Mouse (Mus musculus) hindbrain, postnatal 0 days (tissue): Measurements from ENCODE around the gene Mtx1. TPM values are rescaled to one million over a fixed set of nuclear protein-coding genes. Genes with fewer than 3 reads are reported as not detected.

Experiments
- ATAC-seq: fragments of 200-750 bp; cut with Nextera tagmentation; 2 replicates; pipeline ENCODE4 v1.8.0; 2017; ENCODE audit warnings: mild to moderate bottlenecking, moderate TSS enrichment, moderate library complexity
- DNase-seq: peaks from one replicate; pipeline ENCODE4 v3.0.0-alpha.2; 2015; ENCODE audit warnings: low spot score
- H3K27ac ChIP-seq: fragments of 300-500 bp; sonication (generic); 2 replicates; pipeline ENCODE4 v1.5.1; 2014; ENCODE audit warnings: mild to moderate bottlenecking
- H3K27me3 ChIP-seq: fragments of 300-500 bp; sonication (generic); 2 replicates; pipeline ENCODE4 v1.6.1; 2014; ENCODE audit warnings: low read length, mixed read lengths; ENCODE audit not compliant: insufficient read depth
- H3K36me3 ChIP-seq: fragments of 300-500 bp; sonication (generic); 2 replicates; pipeline ENCODE4 v1.6.1; 2014; ENCODE audit warnings: low read length, mixed read lengths; ENCODE audit not compliant: insufficient read depth
- H3K4me1 ChIP-seq: fragments of 300-500 bp; sonication (generic); 2 replicates; pipeline ENCODE4 v1.6.1; 2014; ENCODE audit warnings: antibody characterized with exemption, low read length, mixed read lengths; ENCODE audit not compliant: insufficient read depth
- H3K4me2 ChIP-seq: fragments of 300-500 bp; sonication (generic); 2 replicates; pipeline ENCODE4 v1.6.1; 2014; ENCODE audit warnings: low read depth, mild to moderate bottlenecking, low read length, moderate library complexity, mixed read lengths
- H3K4me3 ChIP-seq: fragments of 300-500 bp; sonication (generic); 2 replicates; pipeline ENCODE4 v1.5.1; 2014; ENCODE audit warnings: low read length
- H3K9ac ChIP-seq: fragments of 300-500 bp; sonication (generic); replicated peaks from 2 replicates; pipeline ENCODE4 v1.6.1; 2014; ENCODE audit warnings: mild to moderate bottlenecking, low read length, moderate library complexity, mixed read lengths
- H3K9me3 ChIP-seq: fragments of 300-500 bp; sonication (generic); 2 replicates; pipeline ENCODE4 v1.6.1; 2016; ENCODE audit warnings: low read length, mixed read lengths
- CTCF ChIP-seq: IDR thresholded peaks from 2 replicates; pipeline ENCODE4 v1.5.1; 2016; ENCODE audit warnings: antibody characterized with exemption, control low read depth, low read depth
- WGBS: fragments of 180-500 bp; shearing (Covaris S2); extraction: QIAGEN DNeasy Blood & Tissue Kit; methylation state at CpG from one replicate; pipeline ENCODE4 v1.1.7; 2014; 5-methylcytosine and 5-hydroxymethylcytosine counted together
- polyA plus RNA-seq: library from polyadenylated mRNA; unstranded; fragments of >200 nt; fragmentation: Nextera tagmentation; extraction: Ambion mirVana; gene quantifications from 2 replicates; pipeline ENCODE4 v1.2.1, GENCODE M21; 2015
- total RNA-seq: library from RNA; depleted of rRNA; stranded (reverse); fragments of >200 nt; gene quantifications from 2 replicates; pipeline ENCODE4 v1.2.3, GENCODE M21; 2014

Gene Mtx1
- total and polyA plus RNA-seq, 2 experiments from 2014 or later = 130 to 186 TPM

DNA sequence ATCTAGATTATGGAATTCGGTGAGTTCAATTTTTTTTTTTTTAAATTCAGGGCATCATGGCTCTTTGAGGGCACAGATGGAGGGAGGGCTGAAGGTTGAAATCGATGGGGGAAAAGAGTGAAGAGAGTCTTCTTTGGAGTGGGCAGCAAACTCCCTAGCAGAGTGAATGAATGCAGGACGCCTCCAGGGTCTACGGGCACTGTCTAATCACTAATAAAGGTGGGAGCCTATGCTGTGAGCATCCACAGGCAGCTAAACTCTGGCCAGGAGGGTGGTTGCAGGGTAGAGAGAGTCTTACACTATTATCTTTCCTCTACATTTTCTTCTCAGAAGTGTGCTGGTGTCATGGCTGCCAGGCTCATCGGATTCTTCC lies 23.8 kb downstream of the Mtx1 start:
- H3K9ac ChIP-seq = peak overlapping the region; percentile 62
- DNase-seq (no peak), ATAC-seq (peak; percentile 36)
- H3K36me3 ChIP-seq = peaks cover 26% of the 10 kb centered on the region
- no peak for TF ChIP-seq CTCF
- peaks cover 5% of the 10 kb centered on the region; the same call in 1 of the 2 replicates for H3K4me1 ChIP-seq
- 37% methylated on average over 5 of the region's 5 CpGs for WGBS
- peak overlapping the region; percentile 83 for H3K4me2 ChIP-seq
- no peaks in the 10 kb centered on the region for H3K27me3 ChIP-seq
- no peaks in the 10 kb centered on the region for H3K9me3 ChIP-seq
- H3K4me3 ChIP-seq = peak overlapping the region; percentile 54
- peak overlapping the region; percentile 67 for H3K27ac ChIP-seq

DNA sequence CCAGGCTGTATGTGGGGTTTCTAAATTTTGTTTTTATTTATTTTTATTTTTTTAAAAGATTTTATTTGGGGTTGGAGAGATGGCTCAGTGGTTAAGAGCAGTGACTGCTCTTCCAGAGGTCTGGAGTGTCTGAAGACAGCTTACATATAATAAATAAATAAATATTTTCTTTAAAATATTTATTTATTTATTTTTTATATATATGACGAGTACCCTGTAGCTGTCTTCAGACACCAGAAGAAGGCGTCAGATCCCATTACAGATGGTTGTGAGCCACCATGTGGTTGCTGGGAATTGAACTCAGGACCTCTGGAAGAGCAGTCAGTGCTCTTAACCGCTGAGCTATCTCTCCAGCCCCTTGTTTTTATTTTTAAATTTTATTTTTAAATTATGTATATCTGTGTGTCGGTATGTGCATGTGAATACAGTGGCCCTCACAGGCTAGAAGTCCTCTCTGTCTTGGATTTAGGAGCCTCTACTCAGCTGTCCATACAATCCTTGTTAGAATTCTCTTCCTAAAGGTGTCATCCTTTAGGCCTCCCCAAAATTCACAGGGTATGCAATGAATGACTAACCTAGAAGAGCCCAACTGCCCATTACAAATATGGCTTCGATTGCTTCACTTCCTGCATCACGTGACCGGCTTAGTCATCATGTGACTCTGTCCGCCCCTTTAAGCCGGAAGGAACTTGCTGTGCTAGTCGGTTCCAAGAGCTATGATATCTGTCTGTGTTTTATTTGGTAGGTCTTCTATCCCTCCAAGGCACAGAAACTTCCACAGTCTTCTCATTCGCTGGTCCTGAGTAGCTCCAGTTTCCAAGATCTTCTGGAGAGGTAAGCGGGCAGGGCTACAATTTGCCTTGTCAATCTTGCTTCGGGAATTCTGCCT lies 24.4 kb downstream of the Mtx1 start, which contains the start of gene Gba:
Gene Gba (plus strand): TSS at position 676 of the 889 bp plus-strand sequence.
- Histone ChIP-seq H3K36me3 (peaks cover 20% of the 10 kb centered on the region), H3K27ac (peak within 1 kb of the TSS; percentile 67), H3K4me2 (peak within 1 kb of the TSS; percentile 83), H3K9me3 (no peaks in the 10 kb centered on the region), H3K27me3 (no peaks in the 10 kb centered on the region), H3K4me1 (peaks cover 5% of the 10 kb centered on the region; the same call in 1 of the 2 replicates), H3K4me3 (peak within 1 kb of the TSS; percentile 54), H3K9ac (peak within 1 kb of the TSS; percentile 62)
- WGBS = 25% methylated on average over 13 of the region's 13 CpGs
- peak; percentile 95 for DNase-seq
- TF ChIP-seq CTCF = no peak
- ATAC-seq = peak; percentile 91

DNA sequence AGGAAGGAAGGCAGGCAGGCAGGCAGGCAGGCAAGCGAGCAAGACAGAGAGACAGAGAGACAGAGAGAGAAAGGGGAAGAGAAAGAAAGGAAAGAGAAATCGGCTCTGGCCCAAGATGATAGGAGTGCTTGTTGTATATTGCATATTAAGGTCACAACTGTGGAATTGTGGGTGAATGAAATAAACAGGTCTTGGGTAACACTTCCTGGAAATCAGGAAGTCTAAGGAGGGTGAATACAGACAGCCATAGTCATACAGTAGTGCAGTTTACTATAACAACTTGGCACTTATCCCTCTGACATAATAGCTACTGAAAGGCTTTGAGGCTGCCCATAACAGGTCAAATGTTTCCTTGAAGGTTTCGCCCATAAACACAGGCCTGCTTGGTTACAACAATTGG lies 27.0 kb downstream of the Mtx1 start:
- 75% methylated on average over 3 of the region's 3 CpGs for WGBS
- Histone ChIP-seq H3K9ac (no peak overlapping the region), H3K36me3 (no peaks in the 10 kb centered on the region), H3K4me2 (no peak overlapping the region), H3K27me3 (no peaks in the 10 kb centered on the region), H3K27ac (no peak overlapping the region), H3K4me3 (no peak overlapping the region), H3K9me3 (no peaks in the 10 kb centered on the region), H3K4me1 (peaks cover 12% of the 10 kb centered on the region; the same call in 1 of the 2 replicates)
- DNase-seq (no peak), ATAC-seq (no peak)
- TF ChIP-seq CTCF = no peak

DNA sequence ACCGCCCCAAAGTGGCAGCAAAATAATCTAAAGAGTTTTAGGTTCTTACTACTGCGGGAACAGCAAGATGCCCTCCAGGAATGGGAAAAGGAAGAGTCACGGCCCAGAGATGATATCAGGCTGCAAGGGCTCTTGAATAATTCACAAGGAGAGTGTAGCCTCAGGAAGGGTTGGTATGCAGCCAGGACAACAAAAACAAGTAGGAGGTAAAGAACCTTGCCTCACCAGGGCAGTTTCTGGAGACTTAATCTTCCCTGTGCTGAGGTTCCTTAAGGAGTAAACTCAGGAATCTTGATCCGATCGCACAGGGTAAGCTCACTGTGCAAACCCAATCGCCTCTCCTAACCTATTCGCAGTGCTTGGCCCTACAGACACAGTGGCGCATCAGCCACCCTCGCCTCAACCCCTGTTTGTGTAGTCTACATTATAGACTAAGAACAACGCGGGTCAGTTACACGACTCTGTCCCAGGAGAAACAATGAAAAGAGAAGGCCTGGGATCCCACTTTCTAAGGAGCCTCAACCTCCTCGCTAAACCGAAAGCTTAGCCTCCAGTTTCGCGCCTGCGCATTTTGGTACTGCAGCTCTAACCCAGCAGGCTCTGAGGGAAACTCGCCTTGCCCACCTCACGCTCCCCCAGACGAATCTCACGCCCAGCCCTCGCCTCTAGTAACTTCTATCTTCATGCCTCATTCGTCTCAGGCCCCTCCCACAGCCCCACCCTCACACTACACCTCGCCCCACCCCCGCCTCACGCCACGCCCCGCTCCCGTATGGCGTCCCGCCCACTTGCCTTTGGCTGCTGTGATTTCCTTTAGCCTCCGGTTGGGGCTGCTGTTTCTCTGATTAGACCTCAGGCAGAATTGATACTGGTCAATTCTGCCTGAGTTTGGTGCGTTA lies 30.7 kb downstream of the Mtx1 start:
- peaks cover 7% of the 10 kb centered on the region; the same call in 1 of the 2 replicates for H3K4me1 ChIP-seq
- peak overlapping the region; percentile 81 for H3K27ac ChIP-seq
- peak overlapping the region; percentile 40 for H3K4me3 ChIP-seq
- WGBS = 5% methylated on average over 33 of the region's 33 CpGs
- H3K9ac ChIP-seq = peak overlapping the region; percentile 50
- peak; percentile 93 for DNase-seq
- no peaks in the 10 kb centered on the region for H3K36me3 ChIP-seq
- no peaks in the 10 kb centered on the region for H3K9me3 ChIP-seq
- H3K4me2 ChIP-seq = peak overlapping the region; percentile 64
- peak; percentile 97 for ATAC-seq
- no peaks in the 10 kb centered on the region for H3K27me3 ChIP-seq
- peak; percentile 62 for TF ChIP-seq CTCF

DNA sequence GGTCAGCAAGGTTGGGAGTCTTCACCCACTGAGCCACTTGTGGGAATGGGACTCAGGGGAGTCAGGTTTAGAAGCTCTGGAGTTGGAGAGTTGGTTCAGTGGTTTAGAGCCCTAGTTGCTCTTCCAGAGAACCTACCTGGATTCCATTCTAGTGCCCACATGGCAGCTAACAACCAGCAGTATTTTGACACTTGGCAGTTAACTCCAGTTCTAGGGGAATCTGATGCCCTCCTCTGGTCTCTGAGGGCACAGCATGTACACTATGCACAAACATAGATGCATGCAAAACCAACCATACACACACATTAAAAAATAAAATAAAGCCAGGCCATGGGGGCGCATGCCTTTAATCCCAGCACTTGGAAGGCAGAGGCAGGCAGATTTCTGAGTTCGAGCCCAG lies 33.0 kb downstream of the Mtx1 start:
- TF ChIP-seq CTCF = peak; percentile 48
- H3K36me3 ChIP-seq = no peaks in the 10 kb centered on the region
- H3K27me3 ChIP-seq = no peaks in the 10 kb centered on the region
- no peak overlapping the region for H3K9ac ChIP-seq
- no peak overlapping the region for H3K27ac ChIP-seq
- H3K4me3 ChIP-seq = no peak overlapping the region
- DNase-seq (no peak), ATAC-seq (no peak)
- WGBS = 95% methylated on average over 2 of the region's 2 CpGs
- no peaks in the 10 kb centered on the region for H3K9me3 ChIP-seq
- H3K4me1 ChIP-seq = peaks cover 7% of the 10 kb centered on the region; the same call in 1 of the 2 replicates
- no peak overlapping the region for H3K4me2 ChIP-seq

DNA sequence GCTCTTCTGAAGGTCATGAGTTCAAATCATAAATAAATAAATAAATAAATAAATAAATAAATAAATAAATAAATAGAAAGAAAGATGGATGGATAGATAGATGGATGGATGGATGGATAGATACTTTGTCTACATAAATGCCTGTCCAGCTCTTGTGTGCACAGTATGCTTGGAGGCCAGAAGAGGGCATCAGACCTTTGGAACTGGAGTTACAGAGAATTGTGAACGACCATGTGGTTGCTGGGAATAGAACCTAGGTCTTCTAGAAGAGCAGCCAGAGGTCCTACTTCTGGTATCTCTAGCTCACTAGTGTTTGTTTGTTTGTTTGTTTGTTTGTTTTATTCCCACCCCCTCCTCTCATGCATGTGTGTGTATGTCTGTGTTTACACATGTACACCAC lies 33.5 kb downstream of the Mtx1 start:
- Histone ChIP-seq H3K36me3 (no peaks in the 10 kb centered on the region), H3K4me1 (peaks cover 7% of the 10 kb centered on the region; the same call in 1 of the 2 replicates)
- TF ChIP-seq CTCF = 0 out of 2 replicates have a peak, but pooled peaks have one; percentile 6

More for the DNA sequence above, 33.5 kb downstream of the Mtx1 start:
- DNase-seq = no peak
- Histone ChIP-seq H3K4me2 (no peak overlapping the region), H3K9ac (no peak overlapping the region), H3K9me3 (no peaks in the 10 kb centered on the region), H3K4me3 (no peak overlapping the region), H3K27ac (no peak overlapping the region), H3K27me3 (no peaks in the 10 kb centered on the region)
- WGBS = 86% methylated on average over 1 of the region's 1 CpGs
- no peak for ATAC-seq
